Mouse (Mus musculus) cortical plate, adult 2 months (tissue): ENCODE results near the gene Imp4.

ENCODE experiments used
- CTCF ChIP-seq: fragments of 200-500 bp; IDR thresholded peaks from 2 replicates; pipeline ENCODE4 v1.5.1; 2011; ENCODE audit warnings: mild to moderate bottlenecking, control low read depth, low read length; ENCODE audit not compliant: insufficient read depth; ENCODE audit errors: extremely low read depth
- POLR2A ChIP-seq: fragments of 200-500 bp; IDR thresholded peaks from 2 replicates; pipeline ENCODE4 v1.6.1; 2011; ENCODE audit warnings: mild to moderate bottlenecking, low read length, control low read depth; ENCODE audit not compliant: insufficient read depth; ENCODE audit errors: extremely low read depth

DNA sequence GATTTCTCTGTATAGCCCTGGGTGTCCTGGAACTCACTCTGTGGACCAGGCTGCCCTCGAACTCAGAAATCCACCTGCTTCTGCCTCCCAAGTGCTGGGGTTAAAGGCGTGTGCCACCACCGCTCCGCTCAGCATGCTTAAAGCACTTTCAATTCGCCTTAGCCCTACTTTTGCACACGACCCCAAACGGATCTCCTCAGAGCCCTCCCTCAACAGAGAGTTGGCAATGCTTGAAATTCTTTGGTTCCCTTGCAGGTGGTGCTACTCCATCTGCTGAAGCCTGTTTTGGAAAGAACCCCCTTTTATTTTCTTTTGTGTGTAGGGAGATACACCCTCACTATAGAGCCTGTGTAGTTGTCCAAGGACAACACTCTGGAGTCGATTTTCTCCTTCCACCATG lies 18.8 kb downstream of the Imp4 start:
- no peak for TF ChIP-seq CTCF
- TF ChIP-seq POLR2A: no peak
